Comparison of ENCODE assay signal across 22 mouse cellular contexts in the genomic region with DNA sequence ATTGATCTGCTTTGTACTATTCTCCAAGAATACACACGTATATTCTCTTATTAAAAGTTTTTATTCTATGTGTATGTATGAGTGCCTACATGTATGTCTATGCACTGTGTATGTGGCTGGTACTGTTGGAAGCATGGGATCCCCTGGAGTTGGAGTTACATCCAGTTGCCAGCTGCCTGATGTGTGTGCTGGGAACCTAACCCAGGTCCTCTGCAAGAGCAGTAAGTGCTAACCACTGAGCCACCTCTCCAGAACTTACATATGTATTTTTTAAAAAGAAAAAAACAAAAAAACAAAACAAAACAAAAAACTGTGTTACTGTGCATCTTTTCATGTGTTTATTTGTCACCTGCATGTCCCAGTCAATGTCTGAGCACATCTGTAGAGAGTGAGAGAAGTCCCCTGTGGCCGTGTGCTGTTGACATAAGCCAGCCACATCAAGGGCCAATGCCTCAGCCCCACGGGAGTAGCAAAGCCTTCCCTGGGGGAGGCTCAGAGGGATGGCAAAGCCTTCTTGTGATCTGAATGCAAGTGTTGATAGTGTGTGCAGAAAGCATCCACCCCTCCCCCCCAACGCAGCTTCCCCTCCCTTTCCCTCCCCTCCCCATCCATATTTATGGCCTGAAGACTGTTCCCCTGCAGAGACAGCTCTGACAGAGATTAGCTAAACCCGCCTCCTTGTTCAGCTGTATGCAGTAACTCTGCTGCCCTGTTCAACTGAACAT. TPM values are rescaled to one million over a fixed set of nuclear protein-coding genes. Genes with fewer than 3 reads are reported as not detected.
DNase-seq lines count a peak whose midpoint lies in the region; ATAC-seq and TF ChIP-seq lines count a peak whose summit lies in the region.
"Had no signal": no experiment of that assay in that cellular context is flagged by ENCODE, and none has a peak within 500 bp of the region (broad histone marks: within the 10 kb centered on the region; RNA-seq: fewer than 3 reads in every experiment).

No protein-coding gene starts in this region.

- DNase-seq in intestine, embryonic 14.5 days (ENCODE audit: low spot score), result peak; percentile 33
- DNase-seq in midbrain, embryonic 11.5 days (ENCODE audit: low spot score, missing footprints), result peak; percentile 75
- DNase-seq in A20 (ENCODE audit: low read depth, low spot score), result peak; percentile 84
- DNase-seq in gastrocnemius, adult 18-20 months (ENCODE audit: low spot score), result no peak
- no peak for DNase-seq in retina, embryonic 14.5 days (ENCODE audit: low spot score)
- DNase-seq: adrenal gland, adult 8-10 months; cerebellum, adult 18-20 months; cerebellum, adult 9-11 months; cerebellum, postnatal 36 days; embryo, embryonic 11 days; gastrocnemius, postnatal 10 days; heart, adult 2 months; heart, postnatal 4 days had no signal

- TF ChIP-seq CTCF in bone marrow, adult 2 months (IDR thresholded peaks at IDR 0.05; ENCODE audit: control insufficient read depth, insufficient read depth, low read length), result no peak

- no peak overlapping the region for H3K27ac ChIP-seq in intestine, embryonic 14.5 days (ENCODE audit: low read depth)
- H3K27ac ChIP-seq in intestine, embryonic 16.5 days (ENCODE audit: low read length), result no peak overlapping the region
- no peak overlapping the region for H3K27ac ChIP-seq in midbrain, embryonic 11.5 days (ENCODE audit: low read depth, low read length)
- H3K27ac ChIP-seq in midbrain, embryonic 13.5 days, result no peak overlapping the region
- peak overlapping the region; percentile 38 for H3K27ac ChIP-seq in bone marrow, adult 2 months (ENCODE audit: control insufficient read depth, insufficient read depth, low read depth, low read length, poor library complexity)
- H3K27ac ChIP-seq: embryonic facial prominence, embryonic 15.5 days; forebrain, embryonic 15.5 days; heart, adult 2 months; hindbrain, embryonic 12.5 days had no signal

- no peak overlapping the region for H3K4me3 ChIP-seq in intestine, embryonic 14.5 days (ENCODE audit: low read depth, low read length)
- no peak overlapping the region for H3K4me3 ChIP-seq in intestine, embryonic 16.5 days (ENCODE audit: low read length)
- no peak overlapping the region for H3K4me3 ChIP-seq in midbrain, embryonic 11.5 days (ENCODE audit: low read depth, low read length)
- H3K4me3 ChIP-seq in midbrain, embryonic 13.5 days (replicated peaks), result no peak overlapping the region
- H3K4me3 ChIP-seq in bone marrow, adult 2 months (replicated peaks; ENCODE audit: control insufficient read depth, low read depth, low read length), result no peak overlapping the region
- H3K4me3 ChIP-seq: embryonic facial prominence, embryonic 15.5 days; forebrain, embryonic 15.5 days; heart, adult 2 months; heart, embryonic 12.5 days; hindbrain, embryonic 12.5 days had no signal

- no peak overlapping the region for H3K9ac ChIP-seq in intestine, embryonic 14.5 days (ENCODE audit: low read length)
- H3K9ac ChIP-seq in intestine, embryonic 16.5 days (ENCODE audit: low read depth, low read length), result no peak overlapping the region
- H3K9ac ChIP-seq in midbrain, embryonic 11.5 days (ENCODE audit: low read length), result no peak overlapping the region
- H3K9ac ChIP-seq in midbrain, embryonic 13.5 days (replicated peaks), result no peak overlapping the region
- H3K9ac ChIP-seq: embryonic facial prominence, embryonic 15.5 days; forebrain, embryonic 15.5 days; heart, embryonic 12.5 days; hindbrain, embryonic 12.5 days had no signal

- H3K27me3 ChIP-seq in intestine, embryonic 14.5 days (replicated peaks; ENCODE audit: control insufficient read depth, insufficient read depth, low read length), result no peaks in the 10 kb centered on the region
- no peaks in the 10 kb centered on the region for H3K27me3 ChIP-seq in intestine, embryonic 16.5 days (replicated peaks; ENCODE audit: control insufficient read depth, insufficient read depth, low read length)
- no peaks in the 10 kb centered on the region for H3K27me3 ChIP-seq in midbrain, embryonic 11.5 days (ENCODE audit: control insufficient read depth, insufficient read depth, low read length)
- no peaks in the 10 kb centered on the region for H3K27me3 ChIP-seq in midbrain, embryonic 13.5 days
- H3K27me3 ChIP-seq: embryonic facial prominence, embryonic 15.5 days; forebrain, embryonic 15.5 days; heart, embryonic 12.5 days; hindbrain, embryonic 12.5 days had no signal

- no peak for TF ChIP-seq POLR2A in bone marrow, adult 2 months (IDR thresholded peaks at IDR 0.05; ENCODE audit: borderline replicate concordance, control insufficient read depth, low read depth, low read length)

- H3K4me2 ChIP-seq in intestine, embryonic 14.5 days (ENCODE audit: low read length), result no peak overlapping the region
- no peak overlapping the region for H3K4me2 ChIP-seq in intestine, embryonic 16.5 days (ENCODE audit: low read depth, low read length)
- no peak overlapping the region for H3K4me2 ChIP-seq in midbrain, embryonic 11.5 days
- H3K4me2 ChIP-seq in midbrain, embryonic 13.5 days (replicated peaks), result no peak overlapping the region
- H3K4me2 ChIP-seq: embryonic facial prominence, embryonic 15.5 days; forebrain, embryonic 15.5 days; heart, embryonic 12.5 days; hindbrain, embryonic 12.5 days had no signal

- no peaks in the 10 kb centered on the region for H3K36me3 ChIP-seq in intestine, embryonic 14.5 days (ENCODE audit: control insufficient read depth, insufficient read depth, low read length)
- no peaks in the 10 kb centered on the region for H3K36me3 ChIP-seq in intestine, embryonic 16.5 days (ENCODE audit: control insufficient read depth, insufficient read depth, low read length)
- H3K36me3 ChIP-seq in midbrain, embryonic 11.5 days (ENCODE audit: control insufficient read depth, insufficient read depth, low read length), result no peaks in the 10 kb centered on the region
- no peaks in the 10 kb centered on the region for H3K36me3 ChIP-seq in midbrain, embryonic 13.5 days
- H3K36me3 ChIP-seq: embryonic facial prominence, embryonic 15.5 days; forebrain, embryonic 15.5 days; hindbrain, embryonic 12.5 days had no signal

- ATAC-seq in intestine, embryonic 14.5 days (replicated peaks; ENCODE audit: low FRiP score, low TSS enrichment, low read depth), result no peak
- ATAC-seq in intestine, embryonic 16.5 days, result no peak
- no peak for ATAC-seq in midbrain, embryonic 11.5 days (ENCODE audit: low FRiP score)
- no peak for ATAC-seq in midbrain, embryonic 13.5 days
- ATAC-seq: forebrain, embryonic 15.5 days; hindbrain, embryonic 16.5 days; inflammation-experienced regulatory T-cells, adult 6 months had no signal

- H3K4me1 ChIP-seq in intestine, embryonic 14.5 days (replicated peaks; ENCODE audit: control insufficient read depth, insufficient read depth, low read length), result no peaks in the 10 kb centered on the region
- H3K4me1 ChIP-seq in intestine, embryonic 16.5 days (ENCODE audit: control insufficient read depth, insufficient read depth, low read length), result no peaks in the 10 kb centered on the region
- no peaks in the 10 kb centered on the region for H3K4me1 ChIP-seq in midbrain, embryonic 11.5 days (ENCODE audit: control insufficient read depth, insufficient read depth, low read length)
- H3K4me1 ChIP-seq in midbrain, embryonic 13.5 days (replicated peaks), result no peaks in the 10 kb centered on the region
- peaks cover 3% of the 10 kb centered on the region for H3K4me1 ChIP-seq in bone marrow, adult 2 months (ENCODE audit: control insufficient read depth, insufficient read depth, low read length)
- H3K4me1 ChIP-seq: embryonic facial prominence, embryonic 15.5 days; forebrain, embryonic 15.5 days; hindbrain, embryonic 12.5 days had no signal

- WGBS in intestine, embryonic 14.5 days, result 66% methylated on average over 5 of the region's 5 CpGs
- 68% methylated on average over 5 of the region's 5 CpGs for WGBS in intestine, embryonic 16.5 days
- WGBS in midbrain, embryonic 11.5 days, result 82% methylated on average over 5 of the region's 5 CpGs
- WGBS in midbrain, embryonic 13.5 days, result 66% methylated on average over 5 of the region's 5 CpGs
- WGBS in bone marrow, adult 2 months, result 66% methylated on average over 5 of the region's 5 CpGs

- peaks cover 2% of the 10 kb centered on the region; the same call in 1 of the 2 replicates for H3K9me3 ChIP-seq in intestine, embryonic 14.5 days (ENCODE audit: control insufficient read depth, low read length)
- peaks cover 7% of the 10 kb centered on the region; the same call in 1 of the 2 replicates for H3K9me3 ChIP-seq in intestine, embryonic 16.5 days (ENCODE audit: control insufficient read depth, low read length)
- H3K9me3 ChIP-seq in midbrain, embryonic 11.5 days (ENCODE audit: control insufficient read depth, low read length), result no peaks in the 10 kb centered on the region; the same call in 1 of the 2 replicates
- no peaks in the 10 kb centered on the region for H3K9me3 ChIP-seq in midbrain, embryonic 13.5 days
- H3K9me3 ChIP-seq: embryonic facial prominence, embryonic 15.5 days; forebrain, embryonic 15.5 days; hindbrain, embryonic 12.5 days had no signal

RNA-seq across cellular contexts. Expression of gene Wdhd1, which starts 42.0 kb away (rescaled TPM):
- 34.8 and 39.9 TPM in 2 replicates for polyA plus RNA-seq in intestine, embryonic 14.5 days (2014; fragmentation: Nextera tagmentation; extraction: Ambion mirVana)
- 19.1 and 20.8 TPM in 2 replicates for polyA plus RNA-seq in intestine, embryonic 16.5 days (2015; fragmentation: Nextera tagmentation; extraction: Ambion mirVana)
- polyA plus RNA-seq in midbrain, embryonic 11.5 days (2014; fragmentation: Nextera tagmentation; extraction: Ambion mirVana), result 47.3 and 48.1 TPM in 2 replicates
- 23.5 and 25.3 TPM in 2 replicates for polyA plus RNA-seq in midbrain, embryonic 13.5 days (2015; fragmentation: Nextera tagmentation; extraction: Ambion mirVana)
- 69.3 and 87.8 TPM in 2 replicates for polyA plus RNA-seq in bone marrow, adult 2 months (2011; ENCODE audit: insufficient read depth, insufficient read length, low replicate concordance, missing spikeins)
- under 1 TPM; 0.40 to 0.53 TPM for total RNA-seq in gastrocnemius, adult 18-20 months (2021)

RNA-seq across cellular contexts. Expression of gene Socs4, which starts 42.0 kb away (rescaled TPM):
- 4.0 and 4.5 TPM in 2 replicates for polyA plus RNA-seq in intestine, embryonic 14.5 days (2014; fragmentation: Nextera tagmentation; extraction: Ambion mirVana)
- 2.9 and 3.5 TPM in 2 replicates for polyA plus RNA-seq in intestine, embryonic 16.5 days (2015; fragmentation: Nextera tagmentation; extraction: Ambion mirVana)
- polyA plus RNA-seq in midbrain, embryonic 11.5 days (2014; fragmentation: Nextera tagmentation; extraction: Ambion mirVana), result 5.8 and 8.3 TPM in 2 replicates
- 3.7 and 3.9 TPM in 2 replicates for polyA plus RNA-seq in midbrain, embryonic 13.5 days (2015; fragmentation: Nextera tagmentation; extraction: Ambion mirVana)
- 8.6 and 12.6 TPM in 2 replicates for polyA plus RNA-seq in bone marrow, adult 2 months (2011; ENCODE audit: insufficient read depth, insufficient read length, low replicate concordance, missing spikeins)
- total RNA-seq in gastrocnemius, adult 18-20 months (2021), result 1 to 10 TPM; 6.9 to 9.3 TPM

RNA-seq across cellular contexts. Expression of gene Gch1, which starts 45.5 kb away (rescaled TPM):
- 3.0 and 4.4 TPM in 2 replicates for polyA plus RNA-seq in intestine, embryonic 14.5 days (2014; fragmentation: Nextera tagmentation; extraction: Ambion mirVana)
- polyA plus RNA-seq in intestine, embryonic 16.5 days (2015; fragmentation: Nextera tagmentation; extraction: Ambion mirVana), result 11.1 and 13.3 TPM in 2 replicates
- 2.1 and 2.9 TPM in 2 replicates for polyA plus RNA-seq in midbrain, embryonic 11.5 days (2014; fragmentation: Nextera tagmentation; extraction: Ambion mirVana)
- 3.5 and 7.2 TPM in 2 replicates for polyA plus RNA-seq in midbrain, embryonic 13.5 days (2015; fragmentation: Nextera tagmentation; extraction: Ambion mirVana)
- polyA plus RNA-seq in bone marrow, adult 2 months (2011; ENCODE audit: insufficient read depth, insufficient read length, low replicate concordance, missing spikeins), result 18.8 and 26.8 TPM in 2 replicates
- 1 to 10 TPM; 1.9 to 3.6 TPM for total RNA-seq in gastrocnemius, adult 18-20 months (2021)

Comparison
In these comparisons a context has a peak if more than half of its experiments do, and no peak if none do; other contexts are left out.
1. DNase-seq: peak in intestine, embryonic 14.5 days (single experiment), midbrain, embryonic 11.5 days (single experiment) and A20 (single experiment); none in gastrocnemius, adult 18-20 months (single experiment) and retina, embryonic 14.5 days (single experiment).